ENCODE assay signal across 21 mouse cellular contexts in genomic region chr9:53634796-53635195, GRCm38 (mm10). TPM values are rescaled to one million over a fixed set of nuclear protein-coding genes. Genes with fewer than 3 reads are reported as not detected.
DNase-seq lines count a peak whose midpoint lies in the region; ATAC-seq lines count a peak whose summit lies in the region.
"Had no signal": no experiment of that assay in that cellular context is flagged by ENCODE, and none has a peak within 500 bp of the region (broad histone marks: within the 10 kb centered on the region; RNA-seq: fewer than 3 reads in every experiment).

No protein-coding gene starts in this region.

- peak; percentile 28 for DNase-seq in CD4-positive helper T cell, adult 2 months (ENCODE audit: low read depth, low spot score)
- DNase-seq in frontal cortex, postnatal 36 days (ENCODE audit: low spot score in 2 of 2) = no peak
- DNase-seq in gastrocnemius, postnatal 10 days = no peak
- no peak for DNase-seq in layer of hippocampus, adult 8-10 months (ENCODE audit: low spot score in 2 of 2)
- DNase-seq: adrenal gland, adult 2 months; adrenal gland, postnatal 10 days; adrenal gland, postnatal 25 days; B cell, adult 2 months; cerebellum, adult 11 months; cerebellum, adult 18-20 months; cerebellum, adult 8-10 months; cerebellum, adult 9-11 months; cerebellum, postnatal 14 days; cerebellum, postnatal 36 days; embryo, embryonic 11 days had no signal

- ATAC-seq in CD4-positive, CD25-positive, alpha-beta regulatory T cell, adult 4 months = peak; percentile 83
- peak; percentile 59 for ATAC-seq in activated CD4-positive, CD25-positive, alpha-beta regulatory T cell, adult 4 months
- peak; percentile 83 for ATAC-seq in inflammation-experienced regulatory T-cells, adult 6 months
- ATAC-seq: forebrain, embryonic 14.5 days; forebrain, embryonic 16.5 days; Patski had no signal

RNA-seq across cellular contexts. Expression of gene Acat1, which starts 24.6 kb away (rescaled TPM):
- polyA plus RNA-seq in CD4-positive, CD25-positive, alpha-beta regulatory T cell, adult 4 months (2017; shearing (Covaris generic)) = 10 to 100 TPM; 64.2 to 91.4 TPM
- 10 to 100 TPM; 49.3 to 91.2 TPM for polyA plus RNA-seq in activated CD4-positive, CD25-positive, alpha-beta regulatory T cell, adult 4 months (2017; shearing (Covaris generic))
- 10 to 100 TPM; 54.8 to 88.4 (median 87.9) TPM for polyA plus RNA-seq in inflammation-experienced regulatory T-cells, adult 6 months (2017; shearing (Covaris generic))
- total RNA-seq in gastrocnemius, postnatal 10 days (2021) = 10 to 100 TPM; 96.4 to 98.2 TPM
- 10 to 100 TPM; 61.7 to 70.1 (median 68.1) TPM for total RNA-seq in layer of hippocampus, adult 8-10 months (2022)

RNA-seq across cellular contexts. Expression of gene Cul5, which starts 35.0 kb away (rescaled TPM):
- polyA plus RNA-seq in CD4-positive, CD25-positive, alpha-beta regulatory T cell, adult 4 months (2017; shearing (Covaris generic)) = 10 to 100 TPM; 33.9 to 43.0 TPM
- 10 to 100 TPM; 36.2 to 36.4 TPM for polyA plus RNA-seq in activated CD4-positive, CD25-positive, alpha-beta regulatory T cell, adult 4 months (2017; shearing (Covaris generic))
- polyA plus RNA-seq in inflammation-experienced regulatory T-cells, adult 6 months (2017; shearing (Covaris generic)) = 10 to 100 TPM; 29.1 to 34.6 (median 34.4) TPM
- 10 to 100 TPM; 51.6 to 54.7 TPM for total RNA-seq in gastrocnemius, postnatal 10 days (2021)
- total RNA-seq in layer of hippocampus, adult 8-10 months (2022) = 10 to 100 TPM; 49.5 to 62.5 (median 54.1) TPM
